Mouse (Mus musculus): Measurements from ENCODE around the gene Pif1. TPM values are rescaled to one million over a fixed set of nuclear protein-coding genes. Genes with fewer than 3 reads are reported as not detected.

Pif1 gene
- polyA plus RNA-seq, 1 experiment from 2014 or later: 31.9 TPM

GRCm38 (mm10) chr9:65564698-65565097, 22.3 kb upstream of the Pif1 start:
- DNase-seq (ENCODE audit: extremely low spot score, low spot score): no peak
- 97% methylated on average over 2 of the region's 2 CpGs for WGBS
- peaks cover 66% of the 10 kb centered on the region for H3K36me3 ChIP-seq (replicated peaks)
- no peaks in the 10 kb centered on the region for H3K27me3 ChIP-seq (ENCODE audit: poor library complexity, severe bottlenecking)
- no peak overlapping the region for H3K4me3 ChIP-seq
- H3K9me3 ChIP-seq: no peaks in the 10 kb centered on the region
- no peak overlapping the region for H3K27ac ChIP-seq
- peaks cover 20% of the 10 kb centered on the region for H3K4me1 ChIP-seq

GRCm38 (mm10) chr9:65568787-65569186, 18.2 kb upstream of the Pif1 start:
- no peaks in the 10 kb centered on the region for H3K27me3 ChIP-seq (ENCODE audit: poor library complexity, severe bottlenecking)
- no peak for DNase-seq (ENCODE audit: extremely low spot score, low spot score)
- peaks cover 58% of the 10 kb centered on the region for H3K36me3 ChIP-seq (replicated peaks)
- H3K4me1 ChIP-seq: peaks cover 3% of the 10 kb centered on the region; the same call in 1 of the 2 replicates
- H3K4me3 ChIP-seq: no peak overlapping the region
- 95% methylated on average over 6 of the region's 6 CpGs for WGBS
- H3K9me3 ChIP-seq: no peaks in the 10 kb centered on the region
- H3K27ac ChIP-seq: no peak overlapping the region

- peaks cover 3% of the 10 kb centered on the region; the same call in 1 of the 2 replicates for H3K4me1 ChIP-seq
- peaks cover 53% of the 10 kb centered on the region for H3K36me3 ChIP-seq (replicated peaks)
- 89% methylated on average over 6 of the region's 6 CpGs for WGBS
- no peak overlapping the region for H3K4me3 ChIP-seq
- no peak for DNase-seq (ENCODE audit: extremely low spot score, low spot score)
- H3K27me3 ChIP-seq (ENCODE audit: poor library complexity, severe bottlenecking): no peaks in the 10 kb centered on the region
- no peak overlapping the region for H3K27ac ChIP-seq
- H3K9me3 ChIP-seq: no peaks in the 10 kb centered on the region
These were observed 17.4 kb upstream of the Pif1 start for GRCm38 (mm10) chr9:65569491-65569971.

GRCm38 (mm10) chr9:65572837-65573236, 14.1 kb upstream of the Pif1 start:
- WGBS: 87% methylated on average over 6 of the region's 6 CpGs
- Histone ChIP-seq H3K36me3 (replicated peaks) (peaks cover 33% of the 10 kb centered on the region), H3K27me3 (ENCODE audit: poor library complexity, severe bottlenecking) (no peaks in the 10 kb centered on the region), H3K9me3 (no peaks in the 10 kb centered on the region), H3K4me1 (peaks cover 30% of the 10 kb centered on the region), H3K4me3 (no peak overlapping the region), H3K27ac (no peak overlapping the region)
- no peak for DNase-seq (ENCODE audit: extremely low spot score, low spot score)

GRCm38 (mm10) chr9:65574513-65575392, 12.2 kb upstream of the Pif1 start:
- 89% methylated on average over 11 of the region's 11 CpGs for WGBS

GRCm38 (mm10) chr9:65575393-65576196, 11.4 kb upstream of the Pif1 start:
- H3K9me3 ChIP-seq: no peaks in the 10 kb centered on the region
- no peak overlapping the region for H3K4me3 ChIP-seq
- peaks cover 53% of the 10 kb centered on the region for H3K4me1 ChIP-seq
- DNase-seq (ENCODE audit: extremely low spot score, low spot score): no peak
- 0 out of 2 replicates have a peak, but pooled peaks cover 8% of the 10 kb centered on the region for H3K27me3 ChIP-seq (ENCODE audit: poor library complexity, severe bottlenecking)
- H3K36me3 ChIP-seq (replicated peaks): peaks cover 13% of the 10 kb centered on the region
- 90% methylated on average over 8 of the region's 8 CpGs for WGBS
- H3K27ac ChIP-seq: no peak overlapping the region

More at GRCm38 (mm10) chr9:65574513-65575392, 12.2 kb upstream of the Pif1 start:
- no peak overlapping the region for H3K4me3 ChIP-seq
- DNase-seq (ENCODE audit: extremely low spot score, low spot score): no peak
- peaks cover 49% of the 10 kb centered on the region for H3K4me1 ChIP-seq
- H3K9me3 ChIP-seq: no peaks in the 10 kb centered on the region
- peaks cover 16% of the 10 kb centered on the region for H3K36me3 ChIP-seq (replicated peaks)
- no peak overlapping the region for H3K27ac ChIP-seq
- 0 out of 2 replicates have a peak, but pooled peaks cover 8% of the 10 kb centered on the region for H3K27me3 ChIP-seq (ENCODE audit: poor library complexity, severe bottlenecking)

- H3K27me3 ChIP-seq (ENCODE audit: poor library complexity, severe bottlenecking): 0 out of 2 replicates have a peak, but pooled peaks cover 8% of the 10 kb centered on the region
- 43% methylated on average over 7 of the region's 7 CpGs for WGBS
- peaks cover 59% of the 10 kb centered on the region for H3K4me1 ChIP-seq
- no peak for DNase-seq (ENCODE audit: extremely low spot score, low spot score)
- H3K4me3 ChIP-seq: no peak overlapping the region
- no peaks in the 10 kb centered on the region for H3K9me3 ChIP-seq
- peaks cover 7% of the 10 kb centered on the region for H3K36me3 ChIP-seq (replicated peaks)
- peak overlapping the region; percentile 54; the same call in 1 of the 2 replicates for H3K27ac ChIP-seq
These were observed 10.0 kb upstream of the Pif1 start for GRCm38 (mm10) chr9:65576861-65577510.

GRCm38 (mm10) chr9:65577511-65578196, 9.3 kb upstream of the Pif1 start:
- Histone ChIP-seq H3K27ac (peak overlapping the region; percentile 54; the same call in 1 of the 2 replicates), H3K4me1 (peaks cover 59% of the 10 kb centered on the region), H3K9me3 (no peaks in the 10 kb centered on the region), H3K27me3 (ENCODE audit: poor library complexity, severe bottlenecking) (0 out of 2 replicates have a peak, but pooled peaks cover 8% of the 10 kb centered on the region), H3K4me3 (no peak overlapping the region), H3K36me3 (replicated peaks) (peaks cover 4% of the 10 kb centered on the region)
- 95% methylated on average over 4 of the region's 4 CpGs for WGBS
- no peak for DNase-seq (ENCODE audit: extremely low spot score, low spot score)

GRCm38 (mm10) chr9:65578801-65579249, 8.1 kb upstream of the Pif1 start:
- WGBS: 66% methylated on average over 9 of the region's 9 CpGs
- peak overlapping the region; percentile 87; the same call in 1 of the 2 replicates for H3K27ac ChIP-seq
- peaks cover 62% of the 10 kb centered on the region for H3K4me1 ChIP-seq
- no peaks in the 10 kb centered on the region for H3K9me3 ChIP-seq
- no peaks in the 10 kb centered on the region for H3K36me3 ChIP-seq (replicated peaks)
- H3K27me3 ChIP-seq (ENCODE audit: poor library complexity, severe bottlenecking): 0 out of 2 replicates have a peak, but pooled peaks cover 8% of the 10 kb centered on the region
- no peak for DNase-seq (ENCODE audit: extremely low spot score, low spot score)
- H3K4me3 ChIP-seq: peak overlapping the region; percentile 69

GRCm38 (mm10) chr9:65579781-65580371, 7.1 kb upstream of the Pif1 start, which contains the start of gene Plekho2:
TSS of gene Plekho2 (minus strand) at chr9:65580040.
- DNase-seq (ENCODE audit: extremely low spot score, low spot score): peak; percentile 99
- H3K4me1 ChIP-seq: peaks cover 59% of the 10 kb centered on the region
- peak within 1 kb of the TSS; percentile 87 for H3K27ac ChIP-seq
- H3K27me3 ChIP-seq (ENCODE audit: poor library complexity, severe bottlenecking): 0 out of 2 replicates have a peak, but pooled peaks cover 8% of the 10 kb centered on the region
- peak within 1 kb of the TSS; percentile 69 for H3K4me3 ChIP-seq
- no peaks in the 10 kb centered on the region for H3K36me3 ChIP-seq (replicated peaks)
- H3K9me3 ChIP-seq: no peaks in the 10 kb centered on the region
- under 1% methylated on average over 44 of the region's 45 CpGs for WGBS
